Mouse (Mus musculus) heart, postnatal 36 days (tissue): Measurements from ENCODE around the gene Prkcb. TPM values are rescaled to one million over a fixed set of nuclear protein-coding genes. Genes with fewer than 3 reads are reported as not detected.

Experiments
- DNase-seq, 2 experiments: peaks; one replicate each; pipeline ENCODE4 v3.0.0; 2021 to 2022
- intact Hi-C: fragments of 180-260 bp; cut with DNase I; formaldehyde crosslinking; loops from one replicate; pipeline ENCODE4 v1.15.1; 2025
- total RNA-seq, 2 experiments: library from RNA; stranded (reverse); gene quantifications; 2 replicates each; pipeline ENCODE4 v1.2.3; 2021

Gene Prkcb
- total RNA-seq, 2 experiments from 2014 or later = 3.2 to 4.9 TPM

- intact Hi-C loops = no loop called here
- no peak for DNase-seq
These were observed 106.8 kb downstream of the Prkcb start for GRCm38 (mm10) chr7:122395159-122395975.

- intact Hi-C loops = no loop called here
- no peak for DNase-seq
These were observed 107.4 kb downstream of the Prkcb start for GRCm38 (mm10) chr7:122395976-122396315.

- DNase-seq = no peak
- intact Hi-C loops = no loop called here
These were observed 109.1 kb downstream of the Prkcb start for GRCm38 (mm10) chr7:122397699-122398098.

GRCm38 (mm10) chr7:122402041-122402440 lies 113.5 kb downstream of the Prkcb start:
- intact Hi-C loops = no loop called here
- no peak for DNase-seq

GRCm38 (mm10) chr7:122403343-122403742 lies 114.8 kb downstream of the Prkcb start:
- no peak for DNase-seq
- intact Hi-C loops = no loop called here

GRCm38 (mm10) chr7:122404571-122405393 lies 116.2 kb downstream of the Prkcb start:
- DNase-seq = peak; percentile 36 to 38

GRCm38 (mm10) chr7:122406625-122407024 lies 118.1 kb downstream of the Prkcb start:
- intact Hi-C loops = no loop called here
- no peak for DNase-seq

More at GRCm38 (mm10) chr7:122404571-122405393, 116.2 kb downstream of the Prkcb start:
- intact Hi-C loops = no loop called here

- no peak for DNase-seq
- intact Hi-C loops = no loop called here
These were observed 121.4 kb downstream of the Prkcb start for GRCm38 (mm10) chr7:122409945-122410344.

GRCm38 (mm10) chr7:122410873-122411272 lies 122.3 kb downstream of the Prkcb start:
- DNase-seq = no peak
- intact Hi-C loops = no loop called here

GRCm38 (mm10) chr7:122413231-122413630 lies 124.7 kb downstream of the Prkcb start:
- intact Hi-C loops = no loop called here
- DNase-seq = no peak

- no peak for DNase-seq
- intact Hi-C loops = no loop called here
These were observed 125.6 kb downstream of the Prkcb start for GRCm38 (mm10) chr7:122414146-122414545.

GRCm38 (mm10) chr7:122414608-122415007 lies 126.1 kb downstream of the Prkcb start:
- no peak for DNase-seq
- intact Hi-C loops = no loop called here

- intact Hi-C loops = no loop called here
- no peak for DNase-seq
These were observed 126.8 kb downstream of the Prkcb start for GRCm38 (mm10) chr7:122415387-122415786.

- intact Hi-C loops = no loop called here
- no peak for DNase-seq
These were observed 127.4 kb downstream of the Prkcb start for GRCm38 (mm10) chr7:122415904-122416303.

GRCm38 (mm10) chr7:122418551-122418950 lies 130.0 kb downstream of the Prkcb start:
- intact Hi-C loops = no loop called here
- no peak for DNase-seq

- no peak for DNase-seq
- intact Hi-C loops = no loop called here
These were observed 135.3 kb downstream of the Prkcb start for GRCm38 (mm10) chr7:122423816-122424215.

GRCm38 (mm10) chr7:122429134-122429533 lies 140.6 kb downstream of the Prkcb start:
- intact Hi-C loops = no loop called here
- DNase-seq = no peak

- intact Hi-C loops = no loop called here
These were observed 143.8 kb downstream of the Prkcb start for GRCm38 (mm10) chr7:122432401-122432800.

GRCm38 (mm10) chr7:122433377-122433776 lies 144.8 kb downstream of the Prkcb start:
- intact Hi-C loops = no loop called here
- no peak for DNase-seq

More at GRCm38 (mm10) chr7:122432401-122432800, 143.8 kb downstream of the Prkcb start:
- no peak for DNase-seq

GRCm38 (mm10) chr7:122434941-122435340 lies 146.4 kb downstream of the Prkcb start:
- no peak for DNase-seq
- intact Hi-C loops = no loop called here

- intact Hi-C loops = no loop called here
- DNase-seq = no peak
These were observed 147.0 kb downstream of the Prkcb start for GRCm38 (mm10) chr7:122435561-122435960.

GRCm38 (mm10) chr7:122437390-122437789 lies 148.8 kb downstream of the Prkcb start:
- DNase-seq = no peak
- intact Hi-C loops = no loop called here
